Mouse (Mus musculus) myocyte (in vitro differentiated cells): Measurements from ENCODE around the gene Bace1.

ENCODE experiments used
- E2F4 ChIP-seq: IDR thresholded peaks from one replicate; pipeline ENCODE4 v1.6.1; 2011; ENCODE audit warnings: mild to moderate bottlenecking, control low read depth, moderate library complexity; ENCODE audit not compliant: insufficient read depth
- MYOD1 ChIP-seq, 3 experiments: IDR thresholded peaks; one replicate each; pipeline ENCODE4 v1.6.1; 2011; ENCODE audit warnings: control low read depth in 2 of 3, low read depth in 2 of 3, mild to moderate bottlenecking in 2 of 3, moderate library complexity in 1 of 3; ENCODE audit not compliant: insufficient read length in 2 of 3, control insufficient read depth in 1 of 3
- POLR2A ChIP-seq: IDR thresholded peaks from one replicate; pipeline ENCODE4 v1.6.1; 2011; ENCODE audit warnings: low read depth, mild to moderate bottlenecking, control low read depth, moderate library complexity; ENCODE audit not compliant: insufficient read length
- SRF ChIP-seq: IDR thresholded peaks from one replicate; pipeline ENCODE4 v1.6.1; 2011; ENCODE audit warnings: low read depth; ENCODE audit not compliant: control insufficient read depth, insufficient read length
- TCF12 ChIP-seq: IDR thresholded peaks from one replicate; pipeline ENCODE4 v1.6.1; 2011; ENCODE audit warnings: mild to moderate bottlenecking, control low read depth; ENCODE audit not compliant: poor library complexity, insufficient read depth, severe bottlenecking
- USF1 ChIP-seq: IDR thresholded peaks from one replicate; pipeline ENCODE4 v1.6.1; 2011; ENCODE audit warnings: low read depth, mild to moderate bottlenecking, control low read depth, moderate library complexity

DNA sequence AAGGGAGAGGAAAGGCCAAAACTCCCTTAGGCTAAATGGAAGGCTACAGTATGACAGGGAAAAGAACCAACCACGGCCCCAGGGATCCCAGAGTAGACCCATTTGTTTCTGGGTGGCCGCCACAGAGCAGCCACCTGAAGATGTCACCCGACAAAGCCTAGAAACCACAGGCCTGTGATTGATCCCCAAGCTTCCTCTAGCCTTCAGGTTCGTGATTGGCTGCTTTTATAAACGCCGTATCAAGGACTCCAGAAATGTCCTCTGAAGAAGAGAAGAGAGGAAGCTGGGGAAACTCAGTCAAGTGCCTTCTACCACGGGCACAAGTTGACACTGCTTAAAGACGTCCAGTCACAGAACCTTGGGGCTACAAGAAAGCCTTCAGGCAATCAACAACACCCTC, 30.6 kb upstream of the Bace1 start:
- TF ChIP-seq E2F4 = no peak
- TF ChIP-seq POLR2A = no peak
- TF ChIP-seq USF1 = no peak
- no peak for TF ChIP-seq TCF12
- no peak for TF ChIP-seq SRF
- TF ChIP-seq MYOD1 (IDR thresholded peaks at IDR 0.05; ENCODE audit: control insufficient read depth in 1 of 3, insufficient read length in 2 of 3, low read depth in 2 of 3) = no peak
